Mouse (Mus musculus): ENCODE results near the gene Pelo. TPM values are rescaled to one million over a fixed set of nuclear protein-coding genes. Genes with fewer than 3 reads are reported as not detected.

Gene Pelo
- total RNA-seq, 1 experiment from 2014 or later = 22.6 TPM

DNA sequence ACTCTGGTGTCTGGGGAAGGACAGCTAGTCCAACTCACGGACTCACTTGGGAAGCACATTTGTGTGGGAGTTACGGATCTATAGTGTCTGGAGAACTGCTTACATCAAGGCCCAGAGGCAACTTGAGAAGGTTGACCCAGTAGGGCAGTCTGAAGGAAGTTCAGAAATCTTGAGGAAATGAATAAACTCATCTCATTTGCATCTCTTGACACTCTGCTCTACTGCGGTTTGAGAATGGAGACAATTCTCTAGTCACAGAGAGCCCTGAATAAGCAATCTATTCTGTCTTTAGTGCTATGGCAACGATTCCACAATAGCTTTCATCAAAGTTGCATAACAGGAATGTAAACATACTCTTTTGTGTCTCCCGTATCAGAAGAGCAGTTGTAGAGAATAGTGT is 7.0 kb upstream of the Pelo start:
- DNase-seq = no peak

DNA sequence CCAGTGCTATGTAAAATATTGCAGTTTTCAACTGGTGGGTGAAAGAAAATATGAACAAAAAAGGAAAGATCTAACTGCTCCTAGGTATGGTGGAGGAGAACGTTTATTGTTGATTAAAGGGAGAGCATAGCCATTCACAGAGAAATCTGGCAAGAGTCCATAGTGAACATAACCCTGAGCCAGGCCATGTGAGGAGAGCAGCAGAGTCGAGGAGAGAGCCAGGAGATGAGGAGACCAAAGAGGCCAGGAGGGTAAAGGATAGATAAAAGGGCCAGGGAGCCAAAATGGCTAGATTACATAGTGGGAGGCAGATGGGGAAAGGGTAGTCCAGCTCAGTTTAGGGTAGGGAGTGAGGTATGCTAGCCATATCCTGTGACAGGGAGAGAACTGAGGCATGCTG is 6.2 kb upstream of the Pelo start:
- DNase-seq = peak; percentile 27

DNA sequence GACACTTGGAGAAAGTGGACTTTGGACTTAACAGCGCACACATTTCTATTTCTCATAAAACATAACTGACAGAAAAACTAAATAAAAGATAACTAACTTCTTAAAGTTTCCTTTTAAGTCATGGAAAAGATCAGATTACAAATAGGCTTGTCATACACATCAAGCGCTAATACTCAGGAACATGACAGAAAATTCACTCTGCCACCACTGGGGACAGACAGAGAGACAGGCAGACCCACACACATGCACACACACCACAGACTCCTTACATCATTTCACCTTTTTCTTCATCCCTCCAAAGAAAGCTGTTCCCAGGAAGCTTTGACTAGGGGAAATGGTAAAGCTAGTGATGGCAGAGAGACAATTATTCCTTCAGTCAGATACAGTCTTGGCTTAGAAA is 5.4 kb upstream of the Pelo start:
- no peak for DNase-seq

DNA sequence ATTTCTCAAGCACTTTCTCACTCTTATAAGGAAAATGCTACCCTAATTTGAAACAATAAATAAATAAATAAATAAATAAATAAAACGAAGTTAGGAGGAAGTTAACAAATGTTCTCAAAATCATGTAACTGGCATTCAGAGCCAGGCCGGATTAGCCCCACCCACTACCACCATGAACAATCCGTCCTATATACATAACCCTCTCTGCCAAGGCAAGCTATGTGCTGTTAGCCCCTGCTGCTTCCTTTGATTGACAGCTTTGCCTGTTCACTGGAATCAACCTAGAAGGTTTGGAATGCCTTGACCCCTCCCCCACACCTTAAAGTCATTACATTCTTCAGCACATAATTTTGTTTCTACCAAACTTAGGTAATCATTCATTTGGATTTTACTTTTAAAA is 1.5 kb upstream of the Pelo start:
- DNase-seq = no peak

DNA sequence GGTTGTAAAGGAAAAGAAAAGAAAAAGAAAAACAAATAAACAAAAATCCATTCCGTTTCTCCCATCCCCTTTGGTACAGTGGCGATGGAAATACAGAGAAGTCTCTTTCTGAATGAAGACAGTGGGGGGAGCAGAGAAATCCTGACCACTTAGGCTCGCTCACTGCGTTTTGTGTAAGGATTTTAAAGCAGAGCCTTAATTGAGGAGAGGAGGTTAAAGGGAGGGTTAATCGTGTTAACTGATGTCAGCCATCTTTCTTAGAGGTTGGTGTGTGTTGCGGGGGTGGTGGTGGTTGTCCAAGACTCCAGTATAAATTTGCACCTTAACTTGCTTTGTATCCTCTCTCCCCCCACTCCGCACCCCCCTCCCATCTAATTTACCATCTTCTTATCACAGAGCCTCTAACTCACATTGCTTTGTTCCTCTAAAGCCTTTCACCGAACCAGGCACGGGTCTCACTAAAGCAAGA is 1.0 kb upstream of the Pelo start:
- DNase-seq = no peak

DNA sequence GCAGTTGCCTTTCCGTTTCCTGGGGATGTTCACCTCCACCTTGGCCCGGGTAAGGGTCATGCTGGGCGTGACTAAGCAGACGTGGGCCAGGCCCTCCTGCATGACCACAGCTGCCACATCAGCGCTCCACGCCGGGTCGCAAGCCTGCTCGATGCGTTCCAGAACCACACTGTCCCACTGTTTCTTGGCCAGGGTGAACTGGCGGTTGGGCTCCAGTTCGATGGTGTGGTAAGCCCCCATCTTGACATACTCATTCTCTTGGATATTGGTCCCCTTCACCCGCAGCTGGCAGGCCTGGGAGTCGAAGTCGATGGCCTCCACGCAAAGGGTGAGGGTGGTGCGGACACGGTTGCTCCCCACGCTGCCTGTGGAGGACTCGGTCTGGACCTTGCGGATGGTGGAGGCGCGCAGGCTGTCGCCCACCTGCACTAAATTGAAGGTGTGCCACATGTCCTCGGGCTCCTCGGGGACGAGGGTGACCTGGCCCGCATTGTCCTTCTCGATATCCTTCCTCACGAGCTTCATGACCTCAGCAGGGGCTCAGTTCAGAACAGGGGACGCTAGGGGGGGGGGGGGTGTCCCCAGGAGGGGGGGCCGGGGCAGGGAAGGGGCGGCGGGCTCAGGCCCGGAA is 476 bp downstream of the Pelo start:
- peak; percentile 58 for DNase-seq

DNA sequence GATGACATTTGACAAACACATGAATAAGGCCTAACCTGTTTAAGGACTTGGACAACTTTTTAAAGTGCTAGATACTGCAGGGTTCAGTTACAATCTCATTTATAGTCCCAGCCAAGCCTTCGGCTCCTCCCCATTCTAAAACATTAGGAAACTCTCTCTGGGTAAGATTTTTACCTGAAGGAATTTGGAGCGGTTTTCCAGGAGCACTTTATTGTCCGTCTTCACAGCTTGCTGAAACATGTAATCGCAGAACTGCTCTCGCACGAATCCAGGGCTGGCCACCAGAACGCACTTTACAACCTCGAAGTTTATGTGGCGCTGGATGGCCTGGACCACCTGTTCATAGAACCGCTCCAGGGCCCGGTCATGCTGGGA is 979 bp downstream of the Pelo start:
- no peak for DNase-seq

DNA sequence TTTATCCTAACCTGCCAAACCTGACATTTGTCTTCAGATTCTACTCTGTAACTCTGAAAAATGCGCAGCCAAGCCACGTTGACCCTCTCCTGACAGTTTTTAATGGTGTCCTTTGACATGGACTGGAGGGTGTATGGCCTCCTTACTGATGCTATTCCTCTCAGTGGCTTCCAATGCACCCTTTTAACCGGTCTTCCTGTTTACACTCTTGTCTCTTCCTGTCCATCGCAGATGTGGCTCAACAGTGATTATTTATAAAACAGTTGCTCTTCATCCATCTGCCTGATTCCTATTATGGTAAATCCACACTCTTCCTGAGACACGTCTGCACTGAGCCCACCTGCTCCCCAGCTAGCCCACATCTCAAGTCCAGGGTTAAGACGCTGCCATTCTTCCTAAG is 4.0 kb downstream of the Pelo start:
- DNase-seq = no peak

DNA sequence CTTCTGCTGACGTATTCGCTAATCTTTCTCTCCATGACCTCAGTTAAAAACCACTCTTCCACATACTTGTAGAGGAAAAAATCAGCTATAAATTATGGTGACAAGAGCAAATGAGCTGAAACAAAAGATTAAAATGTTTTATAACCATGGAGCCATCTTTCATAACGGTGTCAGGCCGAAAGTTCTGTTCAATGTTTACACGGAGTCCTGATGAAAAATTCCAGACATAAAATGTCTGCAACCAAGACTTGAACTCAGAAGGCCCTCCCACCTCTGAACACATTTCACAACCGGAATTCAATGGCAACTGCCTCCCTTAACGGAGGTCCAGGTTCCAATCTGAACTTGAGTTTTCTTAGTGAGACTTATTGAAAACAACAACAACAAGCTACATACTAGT is 7.6 kb downstream of the Pelo start:
- DNase-seq = no peak

DNA sequence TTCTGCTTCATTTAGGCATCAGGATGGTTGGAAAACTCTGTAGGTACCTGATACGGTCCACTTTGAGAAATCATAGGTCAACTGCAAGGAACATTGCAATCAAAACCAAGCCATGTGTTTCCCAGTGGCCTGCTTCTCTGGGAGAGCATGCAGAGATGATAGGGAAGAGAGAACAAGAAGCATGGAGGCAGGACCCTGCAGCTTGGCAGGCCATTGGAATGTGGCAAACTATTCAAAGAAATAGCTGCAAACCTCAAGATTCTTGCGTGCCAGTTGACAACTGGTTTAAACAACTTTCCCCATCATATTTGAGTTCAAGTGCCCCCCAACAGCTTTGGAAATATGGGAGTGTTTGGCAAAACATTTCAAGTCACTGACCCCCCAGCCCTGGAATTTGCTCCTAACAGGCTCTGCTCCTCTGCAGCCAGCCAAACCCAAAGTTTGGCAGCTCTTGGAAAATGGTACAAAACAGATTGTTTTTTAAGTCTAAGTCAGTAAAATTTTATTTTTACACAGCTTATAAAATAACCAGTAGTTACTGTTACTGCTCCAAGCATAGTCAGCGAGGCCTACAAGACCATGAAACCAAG is 9.9 kb downstream of the Pelo start:
- no peak for DNase-seq

DNA sequence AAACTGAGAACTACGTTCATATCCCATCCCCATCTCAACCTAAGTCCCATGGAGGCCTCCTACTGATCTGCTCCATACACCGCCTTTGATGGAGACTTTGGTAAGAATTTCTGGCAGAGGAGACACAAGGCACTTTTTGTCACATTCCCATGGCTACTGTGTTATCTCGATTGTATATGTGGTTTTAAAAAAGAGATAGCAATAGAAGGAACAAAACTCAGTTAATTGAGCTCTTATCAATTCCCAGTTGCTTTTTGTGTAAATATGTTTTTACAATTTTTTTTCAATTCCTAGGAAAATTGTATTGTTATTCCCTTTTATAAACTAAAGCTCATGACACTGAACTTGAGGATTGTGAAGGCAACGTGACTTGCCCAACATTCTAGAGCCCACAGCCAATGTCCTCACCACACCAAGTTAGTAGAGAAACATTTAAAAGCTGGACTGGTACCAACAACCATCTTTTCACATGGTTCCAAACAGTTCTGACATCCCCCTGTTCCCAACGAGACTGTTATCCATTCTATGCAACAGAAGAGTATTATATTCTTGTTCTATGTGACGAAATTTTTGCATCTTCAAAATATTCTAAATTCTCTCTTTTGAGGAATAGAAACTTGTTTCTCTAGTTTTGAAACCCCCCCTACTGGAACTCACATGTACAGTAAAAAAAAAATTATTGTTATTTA is 10.8 kb downstream of the Pelo start:
- no peak for DNase-seq

DNA sequence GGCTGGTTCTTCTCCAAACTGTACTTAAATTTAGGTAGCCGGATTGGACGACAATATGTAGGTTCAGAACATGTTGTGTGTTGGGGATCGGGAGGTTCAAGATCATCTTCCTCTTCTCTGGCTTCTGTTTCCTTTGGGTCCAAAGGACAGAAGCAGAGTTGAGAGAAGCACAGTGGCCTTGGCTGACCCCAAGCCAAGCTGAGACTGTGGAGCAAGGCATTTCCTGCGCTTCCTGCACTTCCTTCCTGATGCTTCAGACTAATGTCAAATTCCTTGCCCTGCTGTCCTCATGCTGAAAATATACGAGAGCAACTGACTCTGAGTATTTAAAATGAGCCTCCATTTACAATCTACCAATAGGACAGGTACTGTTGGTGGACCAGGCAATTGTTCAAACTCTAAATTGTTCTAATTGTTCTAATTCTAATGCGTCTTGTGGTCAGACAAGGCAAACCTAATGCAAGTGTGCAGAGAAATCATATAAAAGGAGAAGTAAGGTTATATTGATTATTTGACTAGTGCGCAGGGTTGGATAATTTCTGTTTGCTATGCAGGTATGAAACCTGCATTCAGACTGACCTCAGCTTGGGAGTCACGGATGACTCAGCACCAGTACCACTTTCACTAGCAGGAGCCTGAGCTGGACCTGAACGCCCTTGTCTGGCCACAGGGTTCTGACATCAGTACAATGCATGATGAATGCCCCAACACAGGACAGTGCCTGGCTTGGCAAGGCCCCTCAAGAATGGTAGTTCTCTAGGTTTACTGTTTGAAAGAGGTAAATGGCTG is 12.4 kb downstream of the Pelo start:
- peak; percentile 17 for DNase-seq

DNA sequence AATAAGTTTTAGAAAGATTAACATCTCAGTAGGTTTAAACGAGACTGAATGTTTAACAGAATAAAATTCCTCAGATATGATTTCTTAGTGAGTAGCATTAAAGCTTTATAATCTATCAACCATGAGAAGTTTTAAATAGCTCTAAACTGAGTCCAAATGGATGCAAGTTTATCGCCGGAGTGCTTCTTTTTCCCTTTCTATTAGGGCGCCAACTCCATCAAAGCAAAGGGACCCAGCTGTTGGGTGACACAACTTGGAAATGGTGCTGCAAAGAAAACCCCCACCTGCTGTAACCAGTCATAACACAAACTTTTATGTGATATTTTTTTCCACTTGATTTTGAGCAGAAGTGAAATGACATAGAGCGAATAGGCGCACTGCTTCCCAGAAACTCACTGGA is 17.6 kb downstream of the Pelo start:
- no peak for DNase-seq

DNA sequence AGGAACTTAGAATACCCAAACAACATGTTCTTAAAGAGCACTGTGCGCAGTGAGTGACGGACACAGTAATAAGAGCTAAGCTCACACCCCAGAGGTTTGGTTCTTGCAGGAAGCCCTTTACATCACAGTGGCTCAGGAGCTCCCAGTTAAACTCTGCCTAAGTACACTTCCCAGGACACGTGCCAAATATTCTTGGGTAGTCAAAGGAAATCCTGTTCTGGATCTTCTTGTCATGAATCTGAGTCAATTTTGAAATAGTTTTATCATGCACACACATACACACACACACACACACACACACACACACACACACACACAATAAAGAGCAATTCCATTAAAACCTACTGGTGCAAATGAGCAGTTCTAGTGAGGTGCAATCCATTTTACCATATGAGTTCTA is 18.6 kb downstream of the Pelo start:
- peak; percentile 26 for DNase-seq

DNA sequence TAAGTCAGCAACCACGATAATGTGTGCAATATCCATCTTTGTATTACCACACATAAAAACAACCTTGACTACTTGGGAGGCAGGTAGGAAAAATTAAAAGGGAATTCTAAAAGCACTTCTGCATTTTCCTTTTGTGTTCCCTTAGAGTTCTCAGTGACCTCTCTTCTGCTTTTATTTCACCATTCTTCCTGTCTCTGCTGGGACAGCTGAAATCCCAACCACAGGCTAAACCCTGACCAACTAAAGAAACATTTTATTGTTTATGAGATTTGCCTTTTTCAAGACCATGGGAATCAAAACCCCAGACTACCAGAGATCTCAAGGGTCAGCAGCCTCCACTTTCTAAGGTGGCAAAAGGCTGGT is 22.0 kb downstream of the Pelo start:
- DNase-seq = no peak

DNA sequence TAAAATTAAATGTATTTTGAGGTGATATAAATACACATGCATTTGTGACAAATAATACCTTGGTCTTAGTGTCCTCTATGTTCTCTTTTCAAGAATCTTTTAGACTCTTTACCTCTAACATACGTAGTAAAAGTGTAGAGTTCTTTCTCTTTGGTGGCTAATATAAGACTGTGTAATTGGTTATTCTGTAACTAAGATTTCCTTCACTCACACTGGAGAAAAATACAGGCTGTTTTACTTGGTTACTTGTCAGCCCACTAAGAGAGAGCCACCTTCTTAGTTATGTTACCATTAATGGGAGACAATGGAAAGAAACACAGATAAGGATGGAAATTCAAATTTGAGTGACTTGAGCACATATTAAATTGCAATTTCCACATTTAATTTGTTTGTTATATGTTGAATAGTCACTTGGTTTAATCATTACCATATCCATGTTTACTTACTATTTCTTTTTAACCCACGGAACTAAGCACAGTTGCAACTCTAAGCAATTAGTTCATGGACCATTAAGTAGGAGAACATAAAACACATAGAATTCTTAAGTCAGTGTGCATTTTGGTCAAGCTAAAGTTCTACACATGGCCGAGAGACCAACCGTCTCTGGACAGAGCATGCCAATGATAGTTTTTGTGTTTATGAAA is 22.5 kb downstream of the Pelo start:
- DNase-seq = no peak

DNA sequence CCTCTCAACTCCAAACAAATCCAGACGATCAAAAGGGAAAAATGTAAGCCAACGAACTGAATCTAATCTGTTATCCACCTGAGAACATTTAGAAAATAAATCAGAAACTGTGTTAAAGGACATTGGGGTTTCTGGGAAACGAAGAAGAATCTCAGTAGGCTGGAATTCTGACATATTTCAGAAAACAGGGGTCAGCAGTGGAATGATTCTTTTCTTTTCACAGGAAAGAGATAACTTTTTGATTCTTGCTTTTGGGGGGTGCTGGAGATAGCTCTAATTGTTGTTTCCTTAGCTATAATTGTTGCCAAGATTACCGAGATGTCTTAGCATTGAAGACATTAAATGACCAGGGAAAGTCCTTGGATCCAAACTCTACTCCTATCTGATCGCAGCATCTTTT is 32.4 kb downstream of the Pelo start:
- no peak for DNase-seq

DNA sequence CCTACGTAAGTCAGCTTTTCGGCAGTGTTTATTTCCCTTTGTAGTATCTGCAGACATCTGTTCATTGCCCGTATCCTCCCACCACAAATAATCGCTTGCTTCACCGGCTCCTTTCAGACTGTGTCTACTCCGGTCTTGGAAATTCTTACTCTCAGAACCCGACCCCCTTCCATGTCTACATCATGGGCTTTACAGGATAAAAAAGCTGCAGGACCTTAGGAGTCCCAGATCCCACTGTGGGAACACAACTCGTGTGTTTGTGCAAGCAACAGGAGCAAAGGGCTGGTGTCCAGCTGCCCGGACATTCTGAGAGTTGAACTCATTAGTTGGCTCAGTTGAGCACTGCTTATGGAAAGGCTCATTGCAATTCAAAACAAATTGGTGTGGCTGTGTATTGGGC is 35.2 kb downstream of the Pelo start:
- no peak for DNase-seq

DNA sequence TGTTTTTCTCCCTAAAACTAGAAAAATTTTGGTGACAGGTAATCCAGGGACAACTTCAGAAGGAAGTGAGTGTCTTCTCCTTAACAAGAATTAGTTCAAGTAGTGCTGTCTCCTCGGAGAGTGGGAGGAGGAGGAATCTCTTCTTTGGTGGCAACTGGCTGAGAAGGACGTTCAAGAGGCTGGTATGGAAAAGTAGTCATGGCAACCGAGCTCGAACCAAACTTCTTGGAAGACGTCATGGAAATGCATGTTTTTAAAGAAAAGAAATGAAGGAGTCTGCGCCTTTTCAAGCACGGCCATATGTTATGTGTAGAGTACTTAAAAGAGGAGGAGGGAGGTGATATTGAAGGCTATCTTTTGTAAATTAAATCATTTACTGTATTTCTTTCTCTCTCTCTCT is 37.4 kb downstream of the Pelo start:
- DNase-seq = no peak

DNA sequence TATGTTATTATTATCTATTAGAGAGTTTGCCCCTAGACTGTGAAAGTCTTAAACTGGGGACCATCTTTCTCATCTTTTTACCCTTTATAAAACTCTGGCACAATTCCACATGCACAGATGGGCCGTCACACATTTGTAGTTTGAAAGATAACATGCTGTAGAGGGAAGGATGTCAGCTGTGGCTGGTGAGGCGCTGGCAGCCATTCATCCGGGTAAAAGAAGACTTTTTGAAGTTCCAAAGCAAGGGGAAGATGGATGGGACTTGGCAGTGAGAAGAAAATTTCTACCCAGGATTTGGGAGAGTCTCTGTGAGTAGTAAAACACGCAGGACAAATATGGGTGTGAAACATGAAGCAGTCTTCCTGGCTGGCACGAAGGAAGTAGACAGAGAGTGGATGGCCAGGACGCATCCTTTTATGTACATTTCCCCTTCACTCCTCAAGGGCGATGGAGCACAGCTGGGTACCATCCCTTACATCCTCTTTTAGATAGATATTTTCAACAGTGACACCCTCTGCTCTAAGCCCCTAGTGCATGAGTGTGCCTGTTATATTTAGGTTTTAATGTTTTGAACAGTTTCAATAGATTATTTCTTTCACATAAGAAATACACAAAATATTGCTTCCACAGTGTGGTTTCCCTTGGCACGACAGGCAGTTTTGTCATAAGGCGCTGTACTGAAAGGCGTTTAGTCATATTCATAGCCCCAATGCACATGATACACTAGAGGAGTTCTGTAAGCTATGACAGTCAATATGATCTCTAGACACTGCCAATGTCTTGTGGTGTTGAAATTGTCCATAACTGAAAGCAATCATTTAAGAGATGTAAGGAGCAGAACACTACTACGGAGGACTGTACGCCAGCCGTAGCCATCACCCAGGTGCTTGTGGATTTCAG is 39.1 kb downstream of the Pelo start:
- DNase-seq = no peak

DNA sequence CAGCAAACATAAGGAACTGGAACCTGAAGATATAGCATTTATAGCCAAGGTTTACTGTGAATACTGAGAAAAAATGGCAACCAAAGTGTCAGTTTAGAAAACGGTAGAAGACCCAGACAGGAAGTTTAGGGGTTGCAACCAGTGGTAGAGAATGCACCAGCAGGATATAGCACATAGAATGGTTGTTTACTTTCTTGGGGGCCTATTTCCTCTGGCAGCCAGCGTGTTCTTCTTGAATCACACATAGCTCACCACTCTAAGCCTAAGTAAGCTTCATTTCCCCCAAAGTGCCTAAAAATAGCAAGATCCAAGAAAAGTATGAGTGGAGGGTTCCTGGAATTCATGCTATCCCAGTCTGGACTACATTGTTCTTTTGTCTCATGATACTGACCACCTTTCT is 47.3 kb downstream of the Pelo start:
- DNase-seq = no peak
